Mouse (Mus musculus) forebrain, embryonic 13.5 days (tissue): Measurements from ENCODE around the gene Psapl1. TPM values are rescaled to one million over a fixed set of nuclear protein-coding genes. Genes with fewer than 3 reads are reported as not detected.

Experiments used
- ATAC-seq: fragments of 200-750 bp; cut with Nextera tagmentation; 2 replicates; pipeline ENCODE4 v1.8.0; 2017
- H3K27ac ChIP-seq: fragments of 300-500 bp; sonication (generic); 2 replicates; pipeline ENCODE4 v1.5.1; 2015; ENCODE audit warnings: inconsistent platforms, mild to moderate bottlenecking, moderate library complexity
- H3K27me3 ChIP-seq: fragments of 300-500 bp; sonication (generic); 2 replicates; pipeline ENCODE4 v1.6.1; 2015; ENCODE audit warnings: mild to moderate bottlenecking, inconsistent platforms
- H3K36me3 ChIP-seq: fragments of 300-500 bp; sonication (generic); 2 replicates; pipeline ENCODE4 v1.6.1; 2015; ENCODE audit warnings: mild to moderate bottlenecking, inconsistent platforms; ENCODE audit not compliant: poor library complexity, severe bottlenecking
- H3K4me1 ChIP-seq: fragments of 300-500 bp; sonication (generic); 2 replicates; pipeline ENCODE4 v1.6.1; 2015; ENCODE audit warnings: inconsistent platforms
- H3K4me2 ChIP-seq: fragments of 300-500 bp; sonication (generic); 2 replicates; pipeline ENCODE4 v1.6.1; 2015; ENCODE audit warnings: inconsistent platforms, mild to moderate bottlenecking, moderate library complexity
- H3K4me3 ChIP-seq: fragments of 300-500 bp; sonication (generic); 2 replicates; pipeline ENCODE4 v1.5.1; 2015; ENCODE audit warnings: mild to moderate bottlenecking, inconsistent platforms
- H3K9ac ChIP-seq: fragments of 300-500 bp; sonication (generic); 2 replicates; pipeline ENCODE4 v1.6.1; 2015; ENCODE audit warnings: mild to moderate bottlenecking, inconsistent platforms
- H3K9me3 ChIP-seq: fragments of 300-500 bp; sonication (generic); replicated peaks from 2 replicates; pipeline ENCODE4 v1.6.1; 2016; ENCODE audit warnings: inconsistent platforms
- WGBS: fragments of 180-500 bp; shearing (Covaris S2); methylation state at CpG from one replicate; pipeline ENCODE4 v1.1.7; 2015; 5-methylcytosine and 5-hydroxymethylcytosine counted together
- polyA plus RNA-seq: library from polyadenylated mRNA; unstranded; fragments of >200 nt; fragmentation: Nextera tagmentation; extraction: Ambion mirVana; gene quantifications from 2 replicates; pipeline ENCODE4 v1.2.1, GENCODE M21; 2015

Psapl1 gene
- polyA plus RNA-seq: 0.06 and 0.09 TPM in 2 replicates

GRCm38 (mm10) chr5:36203916-36204315 is at the start of gene Psapl1:
Psapl1 (plus strand) TSS chr5:36204021.
- no peaks in the 10 kb centered on the region for H3K4me1 ChIP-seq
- ATAC-seq: no peak
- H3K9me3 ChIP-seq: no peaks in the 10 kb centered on the region
- H3K27ac ChIP-seq: no peak within 1 kb of the TSS
- 88% methylated on average over 10 of the region's 10 CpGs for WGBS
- no peak within 1 kb of the TSS for H3K9ac ChIP-seq
- no peak within 1 kb of the TSS for H3K4me2 ChIP-seq
- no peaks in the 10 kb centered on the region for H3K36me3 ChIP-seq
- no peak within 1 kb of the TSS for H3K4me3 ChIP-seq
- H3K27me3 ChIP-seq: no peaks in the 10 kb centered on the region

DNA sequence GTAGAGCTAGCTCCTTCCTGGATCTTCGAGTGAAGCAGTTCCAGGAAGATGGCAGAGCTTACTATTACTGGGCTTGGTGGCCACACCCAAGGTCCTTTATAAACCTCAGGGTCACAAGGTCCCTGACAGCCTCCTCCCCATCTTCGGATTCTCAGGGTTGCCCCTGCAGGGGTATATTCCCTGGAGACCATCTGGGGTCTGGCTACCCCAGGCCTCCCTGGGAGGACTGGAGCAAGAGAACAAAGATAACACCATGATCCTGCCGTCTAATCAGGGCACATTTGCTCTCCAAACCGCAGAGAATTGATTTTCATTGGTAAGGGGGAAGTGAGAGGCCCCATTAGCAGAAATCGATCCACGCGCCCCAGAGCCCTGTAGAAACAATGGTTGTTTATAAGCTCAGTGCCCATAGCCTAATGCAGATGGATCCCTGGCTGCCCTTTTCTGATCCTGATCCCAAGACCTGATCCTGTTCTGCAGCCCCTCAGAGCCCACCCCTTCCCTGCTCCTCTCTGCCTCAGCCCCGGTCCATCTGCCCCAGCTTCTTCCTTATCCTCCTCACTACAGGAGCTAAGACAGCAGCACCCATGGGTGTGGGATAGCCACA is 48.8 kb upstream of the Psapl1 start:
- no peak for ATAC-seq
- Histone ChIP-seq H3K27ac (no peak overlapping the region), H3K9me3 (no peaks in the 10 kb centered on the region), H3K4me2 (no peak overlapping the region), H3K4me1 (peaks cover 12% of the 10 kb centered on the region), H3K27me3 (no peaks in the 10 kb centered on the region), H3K4me3 (no peak overlapping the region), H3K9ac (no peak overlapping the region), H3K36me3 (no peaks in the 10 kb centered on the region)
- 49% methylated on average over 8 of the region's 8 CpGs for WGBS

- H3K4me3 ChIP-seq: no peak overlapping the region
- no peak overlapping the region for H3K9ac ChIP-seq
- H3K4me2 ChIP-seq: no peak overlapping the region
- H3K27me3 ChIP-seq: no peaks in the 10 kb centered on the region
- H3K9me3 ChIP-seq: no peaks in the 10 kb centered on the region
- no peak for ATAC-seq
- 78% methylated on average over 21 of the region's 21 CpGs for WGBS
- no peak overlapping the region for H3K27ac ChIP-seq
- peaks cover 16% of the 10 kb centered on the region; the same call in 1 of the 2 replicates for H3K4me1 ChIP-seq
- H3K36me3 ChIP-seq: no peaks in the 10 kb centered on the region
These were observed 38.2 kb upstream of the Psapl1 start for GRCm38 (mm10) chr5:36165424-36166302.

DNA sequence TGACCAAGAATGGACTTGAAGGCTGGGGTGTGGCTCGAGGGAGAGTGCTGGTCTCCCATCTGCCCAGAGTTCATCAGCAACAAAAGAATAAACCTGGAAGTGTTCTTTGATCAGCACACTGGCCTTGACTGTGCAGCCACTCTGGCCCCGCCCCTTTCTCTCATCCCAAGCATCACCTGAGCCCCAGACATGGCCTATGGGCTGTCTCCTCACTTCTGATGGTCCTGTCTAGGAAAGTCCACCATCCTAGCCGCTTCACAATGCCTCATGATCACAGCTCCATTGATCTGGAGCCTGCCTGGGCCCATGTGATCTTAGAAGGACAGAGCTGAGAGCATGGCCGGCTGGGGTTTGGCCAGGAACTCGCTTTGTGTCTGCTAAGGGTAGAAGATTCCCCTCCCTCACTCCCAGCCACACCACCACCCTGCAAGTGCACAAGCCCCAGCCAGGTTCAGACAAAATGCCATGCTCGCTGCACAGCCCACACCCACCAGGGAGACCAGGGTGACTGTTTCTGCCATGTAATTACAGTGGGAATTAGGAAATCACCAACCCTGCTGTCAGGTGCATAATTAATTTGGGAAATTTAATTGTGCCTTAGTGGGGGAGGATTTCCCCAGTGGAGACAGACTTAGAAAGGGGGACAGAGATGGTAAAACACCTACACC is 37.3 kb upstream of the Psapl1 start:
- H3K36me3 ChIP-seq: no peaks in the 10 kb centered on the region
- H3K27me3 ChIP-seq: no peaks in the 10 kb centered on the region
- ATAC-seq: peak; percentile 53
- no peak overlapping the region for H3K4me3 ChIP-seq
- H3K4me2 ChIP-seq: no peak overlapping the region
- WGBS: 66% methylated on average over 6 of the region's 6 CpGs
- 0 out of 2 replicates have a peak overlapping the region, but pooled peaks have one; percentile 8 for H3K9ac ChIP-seq
- H3K4me1 ChIP-seq: peaks cover 16% of the 10 kb centered on the region; the same call in 1 of the 2 replicates
- H3K9me3 ChIP-seq: no peaks in the 10 kb centered on the region
- H3K27ac ChIP-seq: no peak overlapping the region

DNA sequence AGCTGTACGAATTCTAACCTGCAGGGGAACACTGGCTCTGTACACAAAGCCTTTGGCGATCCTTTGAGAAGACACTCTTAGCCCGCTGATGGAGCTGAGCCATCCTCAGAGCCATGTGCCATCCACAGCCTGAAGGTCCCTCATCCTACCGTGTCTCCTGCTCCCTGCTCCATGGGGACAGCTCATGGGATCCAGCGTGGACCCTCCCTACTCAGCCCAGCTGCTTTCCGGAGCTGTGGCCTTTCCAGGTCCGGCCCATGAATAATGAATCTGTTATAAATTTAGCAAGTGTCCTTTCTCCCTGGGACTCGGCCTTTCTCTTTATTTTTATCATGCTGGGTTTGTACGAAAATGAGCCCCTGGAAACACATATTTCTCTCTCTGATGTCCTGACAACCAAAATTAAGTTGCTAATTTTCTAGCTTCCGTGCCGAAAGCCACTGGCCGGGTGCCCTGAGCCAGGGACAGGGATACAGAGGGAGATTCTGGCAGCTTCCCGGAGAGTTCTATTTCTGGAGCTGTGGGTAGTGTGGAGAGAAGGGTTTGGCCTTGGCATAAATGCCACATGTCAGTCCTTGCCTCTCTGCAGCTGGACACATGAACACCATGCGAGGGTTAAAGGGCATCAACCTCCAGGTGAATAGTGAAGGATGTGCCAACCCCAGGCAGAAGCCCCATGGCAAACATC is 34.7 kb upstream of the Psapl1 start:
- WGBS: 79% methylated on average over 14 of the region's 14 CpGs

DNA sequence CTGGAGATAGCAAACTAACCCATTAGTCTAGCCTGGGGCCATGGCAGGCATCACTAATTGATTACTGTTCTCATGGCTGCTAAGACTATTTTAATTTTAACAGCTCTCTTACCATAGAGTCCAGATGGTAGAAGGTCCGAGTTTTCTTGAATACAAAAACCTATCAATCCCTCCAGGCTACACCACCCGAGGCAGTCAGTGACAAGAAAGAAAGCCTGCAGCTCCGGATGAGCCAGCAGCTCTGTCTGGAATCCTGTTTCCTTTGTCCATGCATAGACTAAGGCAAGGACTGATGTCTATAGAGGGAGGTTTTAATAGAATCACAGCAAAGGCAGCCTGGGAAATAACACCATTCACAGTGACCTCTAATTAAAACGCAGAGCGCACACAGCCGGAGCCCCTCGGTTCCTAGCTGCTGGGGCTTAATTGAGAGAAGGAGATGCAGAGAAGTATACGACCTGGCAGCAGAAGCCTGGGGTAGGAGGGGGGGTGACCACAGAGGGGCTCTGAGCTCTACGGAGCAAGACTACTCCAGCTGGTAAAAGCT is 29.2 kb upstream of the Psapl1 start:
- peak; percentile 90 for ATAC-seq
- H3K4me2 ChIP-seq: no peak overlapping the region
- no peak overlapping the region for H3K9ac ChIP-seq
- no peaks in the 10 kb centered on the region for H3K36me3 ChIP-seq
- H3K9me3 ChIP-seq: no peaks in the 10 kb centered on the region
- 4% methylated on average over 9 of the region's 9 CpGs for WGBS
- H3K4me3 ChIP-seq: no peak overlapping the region
- H3K27ac ChIP-seq: peak overlapping the region; percentile 80
- peaks cover 20% of the 10 kb centered on the region for H3K4me1 ChIP-seq
- H3K27me3 ChIP-seq: no peaks in the 10 kb centered on the region

More for the DNA sequence above, 34.7 kb upstream of the Psapl1 start:
- Histone ChIP-seq H3K27ac (no peak overlapping the region), H3K4me3 (no peak overlapping the region), H3K4me1 (peaks cover 19% of the 10 kb centered on the region; the same call in 1 of the 2 replicates), H3K36me3 (no peaks in the 10 kb centered on the region), H3K9me3 (no peaks in the 10 kb centered on the region), H3K4me2 (no peak overlapping the region), H3K27me3 (no peaks in the 10 kb centered on the region), H3K9ac (no peak overlapping the region)
- ATAC-seq: no peak

DNA sequence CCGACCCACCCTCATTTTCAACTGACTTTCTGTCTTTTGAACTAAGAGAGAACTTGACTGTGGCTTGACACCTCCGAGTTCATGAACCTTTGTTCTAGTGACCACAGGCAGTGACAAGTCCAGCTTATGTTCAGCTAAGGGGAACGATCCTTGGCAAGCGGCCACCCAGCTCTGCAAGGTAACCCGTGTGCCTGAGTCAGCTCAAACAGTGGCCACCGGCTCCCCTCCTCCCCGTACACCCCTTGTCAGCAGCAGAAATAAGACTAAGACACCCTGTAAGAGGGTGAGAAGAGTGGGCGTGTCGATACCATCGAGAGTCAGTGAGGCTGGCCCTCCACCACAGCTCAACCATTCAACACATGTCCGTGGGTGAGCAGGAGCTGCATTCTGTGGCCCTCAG is 27.4 kb upstream of the Psapl1 start:
- H3K4me2 ChIP-seq: no peak overlapping the region
- no peaks in the 10 kb centered on the region for H3K36me3 ChIP-seq
- no peak overlapping the region for H3K4me3 ChIP-seq
- H3K27me3 ChIP-seq: no peaks in the 10 kb centered on the region
- H3K27ac ChIP-seq: no peak overlapping the region
- ATAC-seq: no peak
- peaks cover 20% of the 10 kb centered on the region for H3K4me1 ChIP-seq
- H3K9me3 ChIP-seq: no peaks in the 10 kb centered on the region
- no peak overlapping the region for H3K9ac ChIP-seq
- WGBS: 83% methylated on average over 11 of the region's 11 CpGs

- Histone ChIP-seq H3K4me3 (no peak overlapping the region), H3K4me1 (peaks cover 20% of the 10 kb centered on the region), H3K9me3 (no peaks in the 10 kb centered on the region), H3K27me3 (no peaks in the 10 kb centered on the region), H3K36me3 (no peaks in the 10 kb centered on the region), H3K27ac (no peak overlapping the region), H3K9ac (no peak overlapping the region), H3K4me2 (no peak overlapping the region)
- 92% methylated on average over 4 of the region's 4 CpGs for WGBS
- ATAC-seq: no peak
These were observed 26.9 kb upstream of the Psapl1 start for GRCm38 (mm10) chr5:36176873-36177272.

- no peak overlapping the region for H3K4me2 ChIP-seq
These were observed 25.6 kb upstream of the Psapl1 start for GRCm38 (mm10) chr5:36178215-36178614.

GRCm38 (mm10) chr5:36178785-36179184 is 25.0 kb upstream of the Psapl1 start:
- H3K36me3 ChIP-seq: no peaks in the 10 kb centered on the region
- peaks cover 20% of the 10 kb centered on the region for H3K4me1 ChIP-seq
- ATAC-seq: no peak
- WGBS: 97% methylated on average over 3 of the region's 3 CpGs
- no peaks in the 10 kb centered on the region for H3K27me3 ChIP-seq
- H3K9ac ChIP-seq: no peak overlapping the region
- no peaks in the 10 kb centered on the region for H3K9me3 ChIP-seq
- H3K4me2 ChIP-seq: no peak overlapping the region
- H3K4me3 ChIP-seq: no peak overlapping the region
- H3K27ac ChIP-seq: no peak overlapping the region

More at GRCm38 (mm10) chr5:36178215-36178614, 25.6 kb upstream of the Psapl1 start:
- no peak for ATAC-seq
- H3K27ac ChIP-seq: no peak overlapping the region
- H3K4me1 ChIP-seq: peaks cover 20% of the 10 kb centered on the region
- no peaks in the 10 kb centered on the region for H3K36me3 ChIP-seq
- H3K27me3 ChIP-seq: no peaks in the 10 kb centered on the region
- no peak overlapping the region for H3K9ac ChIP-seq
- WGBS: 69% methylated on average over 7 of the region's 7 CpGs
- no peak overlapping the region for H3K4me3 ChIP-seq
- no peaks in the 10 kb centered on the region for H3K9me3 ChIP-seq

DNA sequence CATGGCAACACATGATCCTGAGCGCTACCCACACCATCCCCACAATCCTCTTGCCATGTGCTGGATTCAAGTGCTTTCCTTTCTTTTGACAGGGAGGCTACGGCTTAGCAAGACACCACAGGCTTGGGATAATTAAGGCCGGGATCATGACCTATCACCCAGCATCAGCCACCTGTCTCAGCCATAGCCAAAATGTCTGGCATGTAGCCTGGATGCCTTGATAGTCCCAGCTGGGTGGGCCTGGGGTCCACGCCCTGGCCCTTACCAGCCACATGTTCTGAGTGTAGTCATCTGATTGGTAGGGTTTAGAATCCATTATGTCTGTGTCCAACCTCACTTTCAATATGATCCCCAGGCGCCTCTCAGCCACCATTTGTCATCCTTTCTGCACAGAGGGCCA is 24.1 kb upstream of the Psapl1 start:
- peaks cover 12% of the 10 kb centered on the region for H3K4me1 ChIP-seq
- no peak overlapping the region for H3K4me2 ChIP-seq
- ATAC-seq: no peak
- 88% methylated on average over 5 of the region's 5 CpGs for WGBS
- H3K36me3 ChIP-seq: no peaks in the 10 kb centered on the region
- no peak overlapping the region for H3K9ac ChIP-seq
- no peak overlapping the region for H3K27ac ChIP-seq
- H3K27me3 ChIP-seq: no peaks in the 10 kb centered on the region
- H3K4me3 ChIP-seq: no peak overlapping the region
- no peaks in the 10 kb centered on the region for H3K9me3 ChIP-seq
